In genomic region chrX:7325455-7325854, GRCm38 (mm10) we compare ENCODE assay signal across 15 mouse cellular contexts. TPM values are rescaled to one million over a fixed set of nuclear protein-coding genes. Genes with fewer than 3 reads are reported as not detected.
A peak's percentile ranks its signal among the peaks of the same experiment; 100 is the strongest.
DNase-seq lines count a peak whose midpoint lies in the region; ATAC-seq and TF ChIP-seq lines count a peak whose summit lies in the region.
"Had no signal": no experiment of that assay in that cellular context is flagged by ENCODE, and none has a peak within 500 bp of the region (broad histone marks: within the 10 kb centered on the region; RNA-seq: fewer than 3 reads in every experiment).

No protein-coding gene starts in this region.

- no peaks in the 10 kb centered on the region for H3K9me3 ChIP-seq in liver, embryonic 14.5 days (ENCODE audit: control insufficient read depth, low read length)
- H3K9me3 ChIP-seq in liver, embryonic 12.5 days (replicated peaks), result no peaks in the 10 kb centered on the region
- no peaks in the 10 kb centered on the region for H3K9me3 ChIP-seq in E14TG2a.4 (ENCODE audit: low read length)
- no peaks in the 10 kb centered on the region for H3K9me3 ChIP-seq in forebrain, embryonic 14.5 days (replicated peaks; ENCODE audit: control insufficient read depth, low read length)
- H3K9me3 ChIP-seq: embryonic facial prominence, embryonic 13.5 days; forebrain, embryonic 12.5 days had no signal

- H3K4me3 ChIP-seq in liver, embryonic 14.5 days (ENCODE audit: insufficient read depth in 1 of 2, low read depth in 2 of 2, low read length in 2 of 2), result no peak overlapping the region
- no peak overlapping the region for H3K4me3 ChIP-seq in liver, embryonic 12.5 days
- H3K4me3 ChIP-seq in E14TG2a.4 (replicated peaks; ENCODE audit: low read length), result no peak overlapping the region
- H3K4me3 ChIP-seq in forebrain, embryonic 14.5 days (ENCODE audit: low read depth, low read length), result no peak overlapping the region
- H3K4me3 ChIP-seq: embryonic facial prominence, embryonic 13.5 days; forebrain, embryonic 12.5 days had no signal

- peak; percentile 42; the same call in 1 of the 2 replicates for TF ChIP-seq CTCF in liver, embryonic 14.5 days (IDR thresholded peaks at IDR 0.05; ENCODE audit: low read depth)
- TF ChIP-seq CTCF in E14TG2a.4 (conservative IDR thresholded peaks at IDR 0.05; ENCODE audit: low read length), result peak; percentile 36

- no peaks in the 10 kb centered on the region for H3K36me3 ChIP-seq in liver, embryonic 14.5 days (replicated peaks; ENCODE audit: control insufficient read depth, insufficient read depth, low read depth)
- H3K36me3 ChIP-seq in liver, embryonic 12.5 days, result no peaks in the 10 kb centered on the region
- H3K36me3 ChIP-seq in E14TG2a.4 (ENCODE audit: insufficient read depth, low read length), result no peaks in the 10 kb centered on the region
- H3K36me3 ChIP-seq in forebrain, embryonic 14.5 days (ENCODE audit: control insufficient read depth, insufficient read depth, low read length), result no peaks in the 10 kb centered on the region
- H3K36me3 ChIP-seq: embryonic facial prominence, embryonic 13.5 days; forebrain, embryonic 12.5 days had no signal

- H3K27me3 ChIP-seq in liver, embryonic 14.5 days (ENCODE audit: control insufficient read depth, insufficient read depth, low read length), result no peaks in the 10 kb centered on the region
- no peaks in the 10 kb centered on the region for H3K27me3 ChIP-seq in liver, embryonic 12.5 days (replicated peaks)
- peaks cover 6% of the 10 kb centered on the region; the same call in 1 of the 2 replicates for H3K27me3 ChIP-seq in E14TG2a.4 (ENCODE audit: insufficient read depth, low read length)
- no peaks in the 10 kb centered on the region for H3K27me3 ChIP-seq in forebrain, embryonic 14.5 days (replicated peaks; ENCODE audit: control insufficient read depth, insufficient read depth, low read length)
- H3K27me3 ChIP-seq: embryonic facial prominence, embryonic 13.5 days; forebrain, embryonic 12.5 days had no signal

- H3K9ac ChIP-seq in liver, embryonic 14.5 days (replicated peaks), result no peak overlapping the region
- H3K9ac ChIP-seq in liver, embryonic 12.5 days, result no peak overlapping the region
- no peak overlapping the region for H3K9ac ChIP-seq in forebrain, embryonic 14.5 days (ENCODE audit: low read length)
- H3K9ac ChIP-seq: embryonic facial prominence, embryonic 13.5 days; forebrain, embryonic 12.5 days had no signal

- DNase-seq in CD4-positive, CD25-positive, alpha-beta regulatory T cell, adult 2 months (ENCODE audit: low read depth, low spot score), result peak; percentile 40
- no peak for DNase-seq in liver, embryonic 14.5 days (ENCODE audit: low read depth in 3 of 3, low spot score in 3 of 3)
- DNase-seq in c-Kit-positive CD71-positive TER-119-positive erythroid progenitor cells, embryonic 14.5 days (ENCODE audit: low spot score), result peak; percentile 17
- no peak for DNase-seq in forebrain, embryonic 14.5 days (ENCODE audit: low spot score)
- no peak for DNase-seq in adrenal gland, adult 8-10 months
- DNase-seq: cerebellum, postnatal 14 days; heart, postnatal 10 days; right cerebral cortex, postnatal 4 days had no signal

- H3K4me2 ChIP-seq in liver, embryonic 14.5 days (ENCODE audit: low read depth), result no peak overlapping the region
- H3K4me2 ChIP-seq in liver, embryonic 12.5 days, result no peak overlapping the region
- H3K4me2 ChIP-seq in forebrain, embryonic 14.5 days (ENCODE audit: low read length), result no peak overlapping the region
- H3K4me2 ChIP-seq: embryonic facial prominence, embryonic 13.5 days; forebrain, embryonic 12.5 days had no signal

- no peak overlapping the region for H3K27ac ChIP-seq in liver, embryonic 14.5 days
- no peak overlapping the region for H3K27ac ChIP-seq in liver, embryonic 12.5 days
- no peak overlapping the region for H3K27ac ChIP-seq in forebrain, embryonic 14.5 days (ENCODE audit: low read depth, low read length)
- H3K27ac ChIP-seq: embryonic facial prominence, embryonic 13.5 days; forebrain, embryonic 12.5 days; macrophage had no signal

- WGBS in liver, embryonic 14.5 days (ENCODE audit: insufficient replicate concordance), result 17% methylated on average over 2 of the region's 2 CpGs
- 22% methylated on average over 2 of the region's 2 CpGs for WGBS in liver, embryonic 12.5 days (ENCODE audit: insufficient replicate concordance)
- WGBS in forebrain, embryonic 14.5 days, result 46% methylated on average over 2 of the region's 2 CpGs

- H3K4me1 ChIP-seq in liver, embryonic 14.5 days (replicated peaks; ENCODE audit: control insufficient read depth in 2 of 2, insufficient read depth in 2 of 2, low read length in 1 of 2), result no peaks in the 10 kb centered on the region
- H3K4me1 ChIP-seq in liver, embryonic 12.5 days, result no peaks in the 10 kb centered on the region
- peaks cover 6% of the 10 kb centered on the region; the same call in 1 of the 2 replicates for H3K4me1 ChIP-seq in E14TG2a.4 (replicated peaks; ENCODE audit: low read depth, low read length)
- H3K4me1 ChIP-seq in forebrain, embryonic 14.5 days (ENCODE audit: control insufficient read depth, insufficient read depth, low read length), result no peaks in the 10 kb centered on the region
- H3K4me1 ChIP-seq: embryonic facial prominence, embryonic 13.5 days; forebrain, embryonic 12.5 days had no signal

- no peak for ATAC-seq in CD4-positive, CD25-positive, alpha-beta regulatory T cell, adult 4 months
- ATAC-seq in liver, embryonic 14.5 days (ENCODE audit: insufficient read depth), result no peak
- ATAC-seq in liver, embryonic 12.5 days, result no peak
- no peak for ATAC-seq in forebrain, embryonic 14.5 days
- ATAC-seq: intestine, embryonic 16.5 days had no signal

- no peak for TF ChIP-seq EP300 in liver, embryonic 14.5 days (IDR thresholded peaks at IDR 0.05; ENCODE audit: low read depth)

RNA-seq across cellular contexts. Expression of gene Clcn5, which starts 6.3 kb away (rescaled TPM):
- 1 to 10 TPM; 1.9 to 3.3 TPM for polyA plus RNA-seq in CD4-positive, CD25-positive, alpha-beta regulatory T cell, adult 4 months (2017; shearing (Covaris generic))
- 1.6 and 2.2 TPM in 2 replicates for polyA plus RNA-seq in liver, embryonic 14.5 days (2012; rRNA removed)
- polyA plus RNA-seq in liver, embryonic 14.5 days (2014; fragmentation: Nextera tagmentation; extraction: Ambion mirVana), result 3.4 and 4.2 TPM in 2 replicates
- polyA plus RNA-seq in liver, embryonic 12.5 days (2016; fragmentation: Nextera tagmentation; extraction: Ambion mirVana), result 5.3 and 5.9 TPM in 2 replicates
- 6.0 and 6.5 TPM in 2 replicates for polyA plus RNA-seq in forebrain, embryonic 14.5 days (2014; fragmentation: Nextera tagmentation; extraction: Ambion mirVana)
- total RNA-seq in adrenal gland, adult 8-10 months (2022), result 10 to 100 TPM; 34.3 to 36.6 (median 36.2) TPM

RNA-seq across cellular contexts. Expression of gene Usp27x, which starts 50.2 kb away (rescaled TPM):
- polyA plus RNA-seq in CD4-positive, CD25-positive, alpha-beta regulatory T cell, adult 4 months (2017; shearing (Covaris generic)), result under 1 TPM; 0.27 to 0.48 TPM
- polyA plus RNA-seq in liver, embryonic 14.5 days (2012; rRNA removed), result 0.12 and 0.26 TPM in 2 replicates
- polyA plus RNA-seq in liver, embryonic 14.5 days (2014; fragmentation: Nextera tagmentation; extraction: Ambion mirVana), result 0.05 TPM in 1 of 2 replicates, not detected in the other
- 0.30 TPM in 2 replicates for polyA plus RNA-seq in liver, embryonic 12.5 days (2016; fragmentation: Nextera tagmentation; extraction: Ambion mirVana)
- 0.75 TPM in 2 replicates for polyA plus RNA-seq in forebrain, embryonic 14.5 days (2014; fragmentation: Nextera tagmentation; extraction: Ambion mirVana)
- total RNA-seq in adrenal gland, adult 8-10 months (2022), result 10 to 100 TPM; 27.7 to 36.7 (median 32.1) TPM

Comparison
In these comparisons a context has a peak if more than half of its experiments do, and no peak if none do; other contexts are left out.
1. DNase-seq: peak in CD4-positive, CD25-positive, alpha-beta regulatory T cell, adult 2 months (single experiment) and c-Kit-positive CD71-positive TER-119-positive erythroid progenitor cells, embryonic 14.5 days (single experiment); none in liver, embryonic 14.5 days (0 of 3), forebrain, embryonic 14.5 days (single experiment) and adrenal gland, adult 8-10 months (single experiment).